Mouse (Mus musculus) MEL (cell line): ENCODE measurements around the gene Krtap28-13. TPM values are rescaled to one million over a fixed set of nuclear protein-coding genes. Genes with fewer than 3 reads are reported as not detected.

Source experiments
- DNase-seq: peaks from one replicate; pipeline ENCODE4 v3.0.0; 2011; ENCODE audit warnings: low read depth, low spot score
- H3K27ac ChIP-seq: 2 replicates; pipeline ENCODE4 v1.5.1; 2012; ENCODE audit warnings: low read depth, mild to moderate bottlenecking, control low read depth, low read length, moderate library complexity; ENCODE audit not compliant: control insufficient read depth
- H3K27me3 ChIP-seq, 2 experiments: fragments of 150-350 bp in 1 of 2; sonication (generic) in 1 of 2; 2 replicates each; pipeline ENCODE4 v1.6.1; 2012; ENCODE audit warnings: low read length in 2 of 2, mild to moderate bottlenecking in 2 of 2, improper control_type of control experiment in 1 of 2, moderate library complexity in 1 of 2; ENCODE audit not compliant: insufficient read depth in 2 of 2, control insufficient read depth in 1 of 2
- H3K36me3 ChIP-seq, 2 experiments: 2 replicates each; pipeline ENCODE4 v1.6.1; 2012 to 2014; ENCODE audit warnings: low read length in 2 of 2, improper control_type of control experiment in 1 of 2, inconsistent platforms in 1 of 2, mild to moderate bottlenecking in 1 of 2; ENCODE audit not compliant: insufficient read depth in 2 of 2, control insufficient read depth in 1 of 2
- H3K4me1 ChIP-seq, 2 experiments: fragments of 150-350 bp in 1 of 2; sonication (generic) in 1 of 2; 2 replicates each; pipeline ENCODE4 v1.6.1; 2012; ENCODE audit warnings: low read length in 2 of 2, improper control_type of control experiment in 1 of 2, mild to moderate bottlenecking in 1 of 2; ENCODE audit not compliant: insufficient read depth in 2 of 2, control insufficient read depth in 1 of 2
- H3K4me3 ChIP-seq, 2 experiments: fragments of 150-350 bp in 1 of 2; sonication (generic) in 1 of 2; 2 replicates each; pipeline ENCODE4 v1.5.1; 2012; ENCODE audit warnings: low read depth in 2 of 2, low read length in 2 of 2, mild to moderate bottlenecking in 2 of 2, moderate library complexity in 2 of 2, control low read depth in 1 of 2, improper control_type of control experiment in 1 of 2; ENCODE audit not compliant: control insufficient read depth in 1 of 2, insufficient read depth in 1 of 2
- H3K79me2 ChIP-seq: 2 replicates; pipeline ENCODE4 v1.6.1; 2012; ENCODE audit warnings: mild to moderate bottlenecking, low read length, moderate library complexity; ENCODE audit not compliant: control insufficient read depth, poor library complexity, insufficient read depth
- H3K9ac ChIP-seq: 2 replicates; pipeline ENCODE4 v1.6.1; 2012; ENCODE audit warnings: low read depth, mild to moderate bottlenecking, control low read depth, low read length, moderate library complexity; ENCODE audit not compliant: control insufficient read depth, poor library complexity, severe bottlenecking
- H3K9me3 ChIP-seq: fragments of 150-350 bp; sonication (generic); replicated peaks from 2 replicates; pipeline ENCODE4 v1.6.1; 2012; ENCODE audit warnings: mild to moderate bottlenecking, low read length, improper control_type of control experiment, moderate library complexity; ENCODE audit not compliant: insufficient read depth
- BHLHE40 ChIP-seq: IDR thresholded peaks from 2 replicates; pipeline ENCODE4 v1.6.1; 2012; ENCODE audit warnings: low read depth, mild to moderate bottlenecking, inconsistent platforms, low read length, improper control_type of control experiment, borderline replicate concordance
- CHD1 ChIP-seq: IDR thresholded peaks from 2 replicates; pipeline ENCODE4 v1.6.1; 2012; ENCODE audit warnings: low read depth, mild to moderate bottlenecking, inconsistent platforms, low read length, improper control_type of control experiment
- CTCF ChIP-seq, 3 experiments: IDR thresholded peaks in 2 of 3; conservative IDR thresholded peaks in 1 of 3; 2 replicates each; pipeline ENCODE4 v1.5.1; 2011 to 2012; ENCODE audit warnings: low read length in 3 of 3, low read depth in 2 of 3, mild to moderate bottlenecking in 2 of 3, improper control_type of control experiment in 1 of 3, inconsistent platforms in 1 of 3, mixed read lengths in 1 of 3, moderate library complexity in 1 of 3; ENCODE audit not compliant: control insufficient read depth in 1 of 3, insufficient read depth in 1 of 3, poor library complexity in 1 of 3, severe bottlenecking in 1 of 3
- ELF1 ChIP-seq: IDR thresholded peaks from 2 replicates; pipeline ENCODE4 v1.6.1; 2014; ENCODE audit warnings: low read depth, mild to moderate bottlenecking, inconsistent platforms, low read length, improper control_type of control experiment, moderate library complexity
- ETS1 ChIP-seq: IDR thresholded peaks from 2 replicates; pipeline ENCODE4 v1.6.1; 2012; ENCODE audit warnings: low read depth, mild to moderate bottlenecking, inconsistent platforms, low read length, improper control_type of control experiment, moderate library complexity
- GABPA ChIP-seq: IDR thresholded peaks from 2 replicates; pipeline ENCODE4 v1.6.1; 2012; ENCODE audit warnings: low read depth, mild to moderate bottlenecking, inconsistent platforms, low read length, improper control_type of control experiment, moderate library complexity
- KAT2A ChIP-seq: conservative IDR thresholded peaks from 2 replicates; pipeline ENCODE4 v1.6.1; 2012; ENCODE audit warnings: low read depth, low read length, improper control_type of control experiment, inconsistent platforms
- MAX ChIP-seq: IDR thresholded peaks from 2 replicates; pipeline ENCODE4 v1.6.1; 2011; ENCODE audit warnings: low read length, improper control_type of control experiment
- MXI1 ChIP-seq: IDR thresholded peaks from 2 replicates; pipeline ENCODE4 v1.6.1; 2011; ENCODE audit warnings: mild to moderate bottlenecking, low read depth, low read length, improper control_type of control experiment
- MYC ChIP-seq: IDR thresholded peaks from 2 replicates; pipeline ENCODE4 v1.6.1; 2011; ENCODE audit warnings: low read depth, mild to moderate bottlenecking, low read length, improper control_type of control experiment, moderate library complexity
- NELFE ChIP-seq: IDR thresholded peaks from 2 replicates; pipeline ENCODE4 v1.6.1; 2011; ENCODE audit warnings: low read depth, low read length, improper control_type of control experiment
- NRF1 ChIP-seq: IDR thresholded peaks from 2 replicates; pipeline ENCODE4 v1.6.1; 2014; ENCODE audit warnings: low read depth, mild to moderate bottlenecking, inconsistent platforms, low read length, improper control_type of control experiment, moderate library complexity; ENCODE audit not compliant: poor library complexity, insufficient read depth, severe bottlenecking
- POLR2AphosphoS5 ChIP-seq: IDR thresholded peaks from 2 replicates; pipeline ENCODE4 v1.6.1; 2012; ENCODE audit warnings: low read depth, borderline replicate concordance, mild to moderate bottlenecking, inconsistent platforms, low read length, moderate library complexity, mixed read lengths
- SIN3A ChIP-seq: IDR thresholded peaks from 2 replicates; pipeline ENCODE4 v1.6.1; 2012; ENCODE audit warnings: low read length, improper control_type of control experiment, inconsistent platforms
- TCF12 ChIP-seq: IDR thresholded peaks from 2 replicates; pipeline ENCODE4 v1.6.1; 2014; ENCODE audit warnings: low read depth, mild to moderate bottlenecking, inconsistent platforms, low read length, improper control_type of control experiment, moderate library complexity
- ZMIZ1 ChIP-seq: IDR thresholded peaks from 2 replicates; pipeline ENCODE4 v1.6.1; 2012; ENCODE audit warnings: low read depth, mild to moderate bottlenecking, inconsistent platforms, low read length, improper control_type of control experiment, moderate library complexity
- polyA plus RNA-seq, 2 experiments: library from polyadenylated mRNA; stranded (reverse) in 1 of 2; unstranded in 1 of 2; fragments of >175 nt in 1 of 2; fragments of >200 nt in 1 of 2; gene quantifications; 2 replicates each; pipeline versions ENCODE4 v1.2.1 to v1.2.4; 2012; ENCODE audit warnings: low replicate concordance in 2 of 2, low read depth in 1 of 2; ENCODE audit not compliant: insufficient read length in 2 of 2, insufficient read depth in 1 of 2, missing spikeins in 1 of 2
- total RNA-seq: library from RNA; depleted of rRNA; stranded (reverse); fragments of 300-350 nt; gene quantifications from 2 replicates; pipeline ENCODE4 v1.2.3, GENCODE M21; 2012

Krtap28-13 gene
- total and polyA plus RNA-seq, 3 experiments = not detected

DNA sequence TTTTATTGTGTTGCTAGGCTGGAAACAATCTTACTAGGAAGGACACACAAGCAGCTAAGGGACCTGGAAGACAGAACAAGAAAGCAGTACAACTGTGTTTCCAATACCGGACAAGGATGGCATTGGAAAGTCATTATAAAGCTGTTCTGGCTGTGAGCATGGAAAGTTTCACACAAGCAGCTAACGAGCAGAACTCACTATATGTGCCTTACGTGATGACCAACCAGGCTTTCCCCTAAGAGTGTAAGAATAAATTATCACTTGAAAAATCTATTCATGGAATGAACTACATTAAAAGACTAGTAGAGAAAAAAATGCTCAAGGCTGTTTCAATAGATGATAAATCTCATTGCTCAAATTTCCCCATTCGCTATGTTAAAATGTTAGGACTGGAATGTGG, 5.8 kb downstream of the Krtap28-13 start:
- no peak overlapping the region for H3K4me3 ChIP-seq
- no peak overlapping the region for H3K27ac ChIP-seq
- no peak for DNase-seq
- H3K4me1 ChIP-seq = no peaks in the 10 kb centered on the region
- no peaks in the 10 kb centered on the region for H3K9me3 ChIP-seq
- no peak for TF ChIP-seq SIN3A
- H3K79me2 ChIP-seq = no peaks in the 10 kb centered on the region
- no peak overlapping the region for H3K9ac ChIP-seq
- H3K27me3 ChIP-seq = no peaks in the 10 kb centered on the region; a peak in 1 of 4 replicates
- H3K36me3 ChIP-seq = no peaks in the 10 kb centered on the region

DNA sequence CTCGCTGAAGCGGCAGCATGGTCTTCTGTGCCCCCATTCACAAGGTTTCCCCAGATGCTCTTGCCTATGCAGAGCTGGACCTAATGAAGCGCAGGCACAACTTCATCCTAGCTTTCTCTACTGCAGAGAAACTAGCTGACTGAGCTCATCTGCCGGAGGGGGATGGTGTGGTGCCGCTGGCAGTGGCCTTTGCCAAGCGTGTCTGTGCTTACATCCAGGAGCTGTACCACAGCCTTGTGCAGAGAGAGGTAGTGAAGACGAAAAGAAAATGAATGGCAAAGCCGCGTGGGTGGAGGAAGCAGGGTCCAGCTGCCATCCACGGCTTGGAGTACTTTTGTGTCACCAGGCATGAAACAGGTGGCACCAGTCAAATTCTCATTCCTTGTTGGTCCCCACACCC, 6.5 kb downstream of the Krtap28-13 start:
- no peaks in the 10 kb centered on the region; a peak in 1 of 4 replicates for H3K27me3 ChIP-seq
- TF ChIP-seq ZMIZ1 (no peak), NRF1 (no peak), KAT2A (no peak), NELFE (no peak), POLR2AphosphoS5 (no peak), MXI1 (no peak), MYC (no peak), GABPA (no peak), MAX (no peak)
- no peaks in the 10 kb centered on the region for H3K36me3 ChIP-seq
- H3K79me2 ChIP-seq = no peaks in the 10 kb centered on the region
- DNase-seq = no peak
- no peaks in the 10 kb centered on the region for H3K9me3 ChIP-seq
- no peak overlapping the region for H3K27ac ChIP-seq
- H3K9ac ChIP-seq = no peak overlapping the region
- H3K4me1 ChIP-seq = no peaks in the 10 kb centered on the region
- no peak overlapping the region for H3K4me3 ChIP-seq

GRCm38 (mm10) chr1:83075526-83076189, 14.9 kb downstream of the Krtap28-13 start:
- no peaks in the 10 kb centered on the region for H3K4me1 ChIP-seq
- no peaks in the 10 kb centered on the region for H3K9me3 ChIP-seq
- no peaks in the 10 kb centered on the region for H3K79me2 ChIP-seq
- no peak for DNase-seq
- H3K27ac ChIP-seq = no peak overlapping the region
- TF ChIP-seq TCF12 = no peak
- TF ChIP-seq ETS1 = no peak
- no peak for TF ChIP-seq ELF1
- TF ChIP-seq BHLHE40 = no peak
- TF ChIP-seq CHD1 = no peak
- no peak for TF ChIP-seq CTCF (IDR thresholded peaks at IDR 0.05 in 2 of 3, conservative IDR thresholded peaks at IDR 0.05 in 1 of 3; ENCODE audit: control insufficient read depth in 1 of 3, insufficient read depth in 1 of 3, low read depth in 2 of 3, low read length in 3 of 3, poor library complexity in 1 of 3, severe bottlenecking in 1 of 3)
- TF ChIP-seq MYC = no peak
- no peak for TF ChIP-seq KAT2A
- TF ChIP-seq POLR2AphosphoS5 = no peak
- H3K4me3 ChIP-seq = no peak overlapping the region
- no peaks in the 10 kb centered on the region; a peak in 1 of 4 replicates for H3K27me3 ChIP-seq
- no peak overlapping the region for H3K9ac ChIP-seq
- H3K36me3 ChIP-seq = no peaks in the 10 kb centered on the region
